ENCODE assay signal across 8 mouse cellular contexts in genomic region chr11:51263286-51263831, GRCm38 (mm10). TPM values are rescaled to one million over a fixed set of nuclear protein-coding genes. Genes with fewer than 3 reads are reported as not detected.
A peak's percentile ranks its signal among the peaks of the same experiment; 100 is the strongest.
DNase-seq lines count a peak whose midpoint lies in the region; ATAC-seq lines count a peak whose summit lies in the region.

No protein-coding gene starts in this region.

- H3K27ac ChIP-seq in neural tube, embryonic 11.5 days (ENCODE audit: low read depth, low read length): peak overlapping the region; percentile 87
- peak overlapping the region; percentile 97 for H3K27ac ChIP-seq in midbrain, embryonic 14.5 days (replicated peaks; ENCODE audit: low read depth, low read length)

- no peaks in the 10 kb centered on the region for H3K9me3 ChIP-seq in neural tube, embryonic 11.5 days (ENCODE audit: control insufficient read depth, low read length)
- no peaks in the 10 kb centered on the region for H3K9me3 ChIP-seq in midbrain, embryonic 14.5 days (ENCODE audit: control insufficient read depth, low read length)

- WGBS in neural tube, embryonic 11.5 days: under 1% methylated on average over 43 of the region's 50 CpGs
- under 1% methylated on average over 50 of the region's 50 CpGs for WGBS in midbrain, embryonic 14.5 days

- no peaks in the 10 kb centered on the region for H3K27me3 ChIP-seq in neural tube, embryonic 11.5 days (ENCODE audit: control insufficient read depth, insufficient read depth, low read length)
- H3K27me3 ChIP-seq in midbrain, embryonic 14.5 days (ENCODE audit: control insufficient read depth, insufficient read depth, low read length): no peaks in the 10 kb centered on the region

- H3K4me2 ChIP-seq in neural tube, embryonic 11.5 days (ENCODE audit: low read depth): peak overlapping the region; percentile 74
- H3K4me2 ChIP-seq in midbrain, embryonic 14.5 days (ENCODE audit: low read length): peak overlapping the region; percentile 83

- peak; percentile 64 for ATAC-seq in neural tube, embryonic 11.5 days (ENCODE audit: insufficient read depth, low FRiP score, low TSS enrichment)
- peak; percentile 69 for ATAC-seq in midbrain, embryonic 14.5 days (ENCODE audit: low FRiP score, low TSS enrichment)

- H3K4me3 ChIP-seq in neural tube, embryonic 11.5 days (ENCODE audit: low read depth, low read length): peak overlapping the region; percentile 74
- peak overlapping the region; percentile 92 for H3K4me3 ChIP-seq in midbrain, embryonic 14.5 days (replicated peaks; ENCODE audit: low read depth, low read length)

- H3K36me3 ChIP-seq in neural tube, embryonic 11.5 days (ENCODE audit: control insufficient read depth, insufficient read depth, low read length): no peaks in the 10 kb centered on the region; the same call in 1 of the 2 replicates
- H3K36me3 ChIP-seq in midbrain, embryonic 14.5 days (ENCODE audit: control insufficient read depth, insufficient read depth, low read length): peaks cover 10% of the 10 kb centered on the region

- DNase-seq in neural tube, embryonic 11.5 days (ENCODE audit: low spot score): peak; percentile 46
- DNase-seq in neural tube, embryonic 10.5 days (ENCODE audit: extremely low spot score, low spot score): no peak
- DNase-seq in cerebellum, postnatal 10 days: peak; percentile 82 to 85
- peak; percentile 65 for DNase-seq in gastrocnemius, postnatal 25 days
- peak; percentile 86 for DNase-seq in kidney, adult 11 months
- peak; percentile 60 for DNase-seq in liver
- DNase-seq in midbrain, embryonic 14.5 days: peak; percentile 68
- DNase-seq in thymus, postnatal 4 days: no peak

- H3K4me1 ChIP-seq in neural tube, embryonic 11.5 days (ENCODE audit: control insufficient read depth, insufficient read depth, low read length): peaks cover 6% of the 10 kb centered on the region
- H3K4me1 ChIP-seq in midbrain, embryonic 14.5 days (ENCODE audit: control insufficient read depth, insufficient read depth, low read length): peaks cover 26% of the 10 kb centered on the region

- peak overlapping the region; percentile 97 for H3K9ac ChIP-seq in neural tube, embryonic 11.5 days (ENCODE audit: low read length)
- peak overlapping the region; percentile 94 for H3K9ac ChIP-seq in midbrain, embryonic 14.5 days (replicated peaks; ENCODE audit: low read length)

RNA-seq across cellular contexts. Expression of gene BC049762, which starts 0.5 kb away (rescaled TPM):
- 0.45 and 1.4 TPM in 2 replicates for polyA plus RNA-seq in neural tube, embryonic 11.5 days (2014; fragmentation: Nextera tagmentation; extraction: Ambion mirVana)
- total RNA-seq in gastrocnemius, postnatal 25 days (2021): not detected
- polyA plus RNA-seq in midbrain, embryonic 14.5 days (2014; fragmentation: Nextera tagmentation; extraction: Ambion mirVana): 0.43 TPM in 1 of 2 replicates, not detected in the other

RNA-seq across cellular contexts. Expression of gene Clk4, which starts 1.8 kb away (rescaled TPM):
- polyA plus RNA-seq in neural tube, embryonic 11.5 days (2014; fragmentation: Nextera tagmentation; extraction: Ambion mirVana): 140 and 145 TPM in 2 replicates
- total RNA-seq in gastrocnemius, postnatal 25 days (2021): 10 to 100 TPM; 35.2 to 41.1 TPM
- polyA plus RNA-seq in midbrain, embryonic 14.5 days (2014; fragmentation: Nextera tagmentation; extraction: Ambion mirVana): 144 and 159 TPM in 2 replicates

RNA-seq across cellular contexts. Expression of gene Col23a1, which starts 26.4 kb away (rescaled TPM):
- polyA plus RNA-seq in neural tube, embryonic 11.5 days (2014; fragmentation: Nextera tagmentation; extraction: Ambion mirVana): 9.7 and 10.9 TPM in 2 replicates
- total RNA-seq in gastrocnemius, postnatal 25 days (2021): 1 to 10 TPM; 1.8 to 1.9 TPM
- 1.3 and 5.4 TPM in 2 replicates for polyA plus RNA-seq in midbrain, embryonic 14.5 days (2014; fragmentation: Nextera tagmentation; extraction: Ambion mirVana)

RNA-seq across cellular contexts. Expression of gene Gm12569, which starts 43.1 kb away (rescaled TPM):
- polyA plus RNA-seq in neural tube, embryonic 11.5 days (2014; fragmentation: Nextera tagmentation; extraction: Ambion mirVana): not detected in 2 replicates
- total RNA-seq in gastrocnemius, postnatal 25 days (2021): not detected
- not detected in 2 replicates for polyA plus RNA-seq in midbrain, embryonic 14.5 days (2014; fragmentation: Nextera tagmentation; extraction: Ambion mirVana)

Comparison
In these comparisons a context has a peak if more than half of its experiments do, and no peak if none do; other contexts are left out.
1. DNase-seq: peak in neural tube, embryonic 11.5 days (single experiment), cerebellum, postnatal 10 days (2 of 2), gastrocnemius, postnatal 25 days (single experiment), kidney, adult 11 months (single experiment), liver (single experiment) and midbrain, embryonic 14.5 days (single experiment); none in neural tube, embryonic 10.5 days (single experiment) and thymus, postnatal 4 days (single experiment).